Mouse (Mus musculus) forebrain, embryonic 14.5 days (tissue): ENCODE data around the gene Osbp2. TPM values are rescaled to one million over a fixed set of nuclear protein-coding genes. Genes with fewer than 3 reads are reported as not detected.
"Not testable (repeated sequence)": the region's sequence is repeated elsewhere in the genome, so short reads cannot be mapped to it uniquely, and the experiment has no call there.

Experiments
- ATAC-seq: fragments of 200-750 bp; cut with Nextera tagmentation; 2 replicates; pipeline ENCODE4 v1.8.0; 2017; ENCODE audit warnings: mild to moderate bottlenecking, moderate library complexity
- DNase-seq: peaks from one replicate; pipeline ENCODE4 v3.0.0-alpha.2; 2015; ENCODE audit warnings: low spot score
- H3K27ac ChIP-seq: fragments of 300-500 bp; sonication (generic); 2 replicates; pipeline ENCODE4 v1.5.1; 2014; ENCODE audit warnings: low read depth, mild to moderate bottlenecking, control low read depth, low read length, moderate library complexity
- H3K27me3 ChIP-seq: fragments of 300-500 bp; sonication (generic); replicated peaks from 2 replicates; pipeline ENCODE4 v1.6.1; 2014; ENCODE audit warnings: low read length, control low read depth, mixed read lengths; ENCODE audit not compliant: control insufficient read depth, insufficient read depth
- H3K36me3 ChIP-seq: fragments of 300-500 bp; sonication (generic); 2 replicates; pipeline ENCODE4 v1.6.1; 2014; ENCODE audit warnings: low read length, control low read depth; ENCODE audit not compliant: control insufficient read depth, insufficient read depth
- H3K4me1 ChIP-seq: fragments of 300-500 bp; sonication (generic); 2 replicates; pipeline ENCODE4 v1.6.1; 2014; ENCODE audit warnings: antibody characterized with exemption, low read length, control low read depth; ENCODE audit not compliant: control insufficient read depth, insufficient read depth
- H3K4me2 ChIP-seq: fragments of 300-500 bp; sonication (generic); 2 replicates; pipeline ENCODE4 v1.6.1; 2014; ENCODE audit warnings: mild to moderate bottlenecking, control low read depth, low read length
- H3K4me3 ChIP-seq: fragments of 300-500 bp; sonication (generic); 2 replicates; pipeline ENCODE4 v1.5.1; 2014; ENCODE audit warnings: low read depth, low read length, control low read depth
- H3K9ac ChIP-seq: fragments of 300-500 bp; sonication (generic); 2 replicates; pipeline ENCODE4 v1.6.1; 2014; ENCODE audit warnings: mild to moderate bottlenecking, low read length, control low read depth, moderate library complexity
- H3K9me3 ChIP-seq: fragments of 300-500 bp; sonication (generic); replicated peaks from 2 replicates; pipeline ENCODE4 v1.6.1; 2016; ENCODE audit warnings: low read length, control low read depth, mixed read lengths; ENCODE audit not compliant: control insufficient read depth
- WGBS: fragments of 180-500 bp; shearing (Covaris S2); extraction: QIAGEN DNeasy Blood & Tissue Kit; methylation state at CpG from one replicate; pipeline ENCODE4 v1.1.7; 2014; 5-methylcytosine and 5-hydroxymethylcytosine counted together
- polyA plus RNA-seq: library from polyadenylated mRNA; unstranded; fragments of >200 nt; fragmentation: Nextera tagmentation; extraction: Ambion mirVana; gene quantifications from 2 replicates; pipeline ENCODE4 v1.2.1, GENCODE M21; 2014

Osbp2 gene
- polyA plus RNA-seq, result 7.4 and 11.1 TPM in 2 replicates

DNA sequence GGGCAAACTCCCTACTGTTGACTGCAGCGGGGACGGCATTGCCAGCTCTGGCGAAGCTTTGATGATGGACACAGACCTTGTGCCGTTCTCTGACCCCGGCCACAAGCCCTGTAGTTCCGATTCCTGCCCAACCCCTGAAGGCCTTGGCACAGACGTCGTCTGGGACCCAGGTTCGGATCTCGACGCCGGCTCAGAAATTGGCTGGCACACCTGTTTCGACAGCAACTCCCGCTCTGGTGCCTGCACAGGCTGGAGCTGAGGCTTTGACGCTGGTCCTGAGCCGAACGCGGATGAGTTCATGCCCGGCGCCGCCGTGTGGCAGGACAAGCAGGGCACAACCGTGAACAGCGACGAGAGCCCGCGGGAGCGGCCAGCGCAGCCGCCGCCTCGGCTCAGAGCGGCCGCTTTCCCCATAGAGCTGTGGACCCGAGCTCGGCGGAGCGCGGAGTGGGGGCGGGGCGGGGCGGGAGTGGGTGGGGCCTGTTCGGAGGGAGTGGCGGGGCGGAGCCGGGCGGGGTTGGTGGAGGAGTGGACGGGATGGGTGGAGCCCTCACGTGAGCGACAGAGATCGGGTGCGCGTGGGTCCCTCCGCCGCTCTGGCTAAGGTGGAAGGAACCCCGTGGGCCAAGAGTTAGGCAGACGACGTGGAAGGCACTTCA, at the start of gene Osbp2:
TSS of gene Osbp2 (minus strand) at position 450 of the 659 bp plus-strand sequence.
- DNase-seq, result peak; percentile 79
- Histone ChIP-seq H3K27me3 (0 out of 2 replicates have a peak, but pooled peaks cover 3% of the 10 kb centered on the region), H3K27ac (no peak within 1 kb of the TSS), H3K9ac (peak within 1 kb of the TSS; percentile 64), H3K9me3 (no peaks in the 10 kb centered on the region), H3K4me2 (peak within 1 kb of the TSS; percentile 72), H3K4me3 (peak within 1 kb of the TSS; percentile 43), H3K4me1 (peaks cover 7% of the 10 kb centered on the region), H3K36me3 (no peaks in the 10 kb centered on the region)
- 4% methylated on average over 57 of the region's 58 CpGs for WGBS
- peak; percentile 96 for ATAC-seq

DNA sequence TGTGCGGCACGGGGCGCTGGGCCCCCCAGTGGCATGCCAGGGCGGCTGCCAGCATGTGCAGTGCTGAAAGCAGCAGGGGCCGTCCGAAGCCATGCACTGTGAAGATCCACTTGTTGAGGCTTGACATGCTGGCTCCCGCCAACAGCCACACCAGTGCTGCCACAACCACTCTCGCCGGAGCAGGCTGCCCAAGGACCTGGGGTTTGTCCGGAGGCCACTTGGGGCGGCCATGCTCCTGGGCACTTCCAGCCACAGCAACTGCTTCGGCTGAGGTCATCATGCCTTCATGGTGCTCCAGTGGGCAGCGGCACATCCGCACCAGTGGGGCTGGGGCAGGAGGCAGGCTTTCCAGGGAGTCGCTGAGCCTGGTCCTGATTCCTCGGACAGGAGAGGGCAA, 49.2 kb upstream of the Osbp2 start:
- H3K4me2 ChIP-seq, result peak overlapping the region; percentile 96
- H3K4me3 ChIP-seq, result peak overlapping the region; percentile 59
- H3K36me3 ChIP-seq, result no peaks in the 10 kb centered on the region
- H3K9me3 ChIP-seq, result no peaks in the 10 kb centered on the region
- no peaks in the 10 kb centered on the region for H3K27me3 ChIP-seq
- H3K27ac ChIP-seq, result no peak overlapping the region
- peaks cover 15% of the 10 kb centered on the region for H3K4me1 ChIP-seq
- H3K9ac ChIP-seq, result peak overlapping the region; percentile 73
- WGBS, result 4% methylated on average over 16 of the region's 16 CpGs
- peak; percentile 38 for DNase-seq
- 0 out of 2 replicates have a peak, but pooled peaks have one; percentile 11 for ATAC-seq

DNA sequence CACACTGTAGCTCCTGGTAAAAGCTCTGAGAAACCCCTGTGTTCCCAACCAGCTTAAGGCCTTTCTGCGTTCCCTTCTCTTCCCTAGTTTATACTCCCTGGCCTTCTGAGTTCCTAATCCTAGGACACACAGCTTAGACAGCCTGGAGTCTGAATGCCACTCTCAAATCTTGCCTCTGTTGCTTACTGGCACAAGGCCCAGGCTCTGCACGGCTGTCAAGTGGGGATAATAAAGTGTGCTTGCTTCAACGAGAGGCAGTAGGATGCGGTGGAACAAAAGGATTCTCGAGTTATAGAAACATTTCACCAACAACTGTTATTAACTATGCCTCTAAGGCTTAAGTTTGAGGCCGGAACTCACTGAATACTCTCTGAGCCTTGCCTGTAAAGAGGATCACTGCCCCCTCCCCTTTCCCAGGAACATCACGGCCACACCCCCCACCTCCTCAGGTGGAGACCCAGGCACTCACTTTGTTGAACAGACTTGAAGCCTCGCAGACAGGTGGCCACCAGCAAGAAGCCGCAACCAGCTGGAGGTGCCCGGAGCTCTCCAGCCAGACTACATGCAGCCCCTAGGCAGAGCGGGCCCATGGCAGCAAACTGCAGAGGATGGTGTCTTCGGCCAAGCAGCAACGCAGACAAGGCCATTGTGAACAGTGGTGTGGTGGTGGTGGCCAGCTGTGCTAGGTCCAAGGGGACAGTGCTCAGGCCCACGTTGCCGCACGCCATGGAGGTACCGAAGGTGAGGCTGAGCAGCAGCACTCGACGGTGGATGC, 48.6 kb upstream of the Osbp2 start:
- H3K36me3 ChIP-seq, result 0 out of 2 replicates have a peak, but pooled peaks cover under 1% of the 10 kb centered on the region
- peaks cover 15% of the 10 kb centered on the region for H3K4me1 ChIP-seq
- no peak overlapping the region for H3K27ac ChIP-seq
- DNase-seq, result peak; percentile 79
- ATAC-seq, result no peak
- peak overlapping the region; percentile 73 for H3K9ac ChIP-seq
- H3K27me3 ChIP-seq, result no peaks in the 10 kb centered on the region
- no peaks in the 10 kb centered on the region for H3K9me3 ChIP-seq
- peak overlapping the region; percentile 96 for H3K4me2 ChIP-seq
- peak overlapping the region; percentile 59 for H3K4me3 ChIP-seq
- 10% methylated on average over 19 of the region's 19 CpGs for WGBS

DNA sequence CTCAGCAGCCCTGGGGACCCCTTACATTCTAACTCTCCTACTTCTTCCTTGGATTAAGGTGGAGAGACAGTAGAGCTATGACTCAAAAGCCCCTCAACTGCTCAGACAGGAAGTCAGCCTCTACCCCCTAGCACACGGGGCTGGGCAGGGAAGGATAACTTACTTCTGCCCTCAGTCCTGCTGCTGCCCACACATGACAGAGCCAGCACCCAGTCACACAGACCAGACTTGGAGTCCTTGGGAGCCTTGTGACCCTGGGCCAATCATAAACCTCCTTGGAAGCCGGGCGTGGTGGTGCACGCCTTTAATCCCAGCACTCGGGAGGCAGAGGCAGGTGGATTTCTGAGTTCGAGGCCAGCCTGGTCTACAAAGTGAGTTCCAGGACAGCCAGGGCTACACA, 47.7 kb upstream of the Osbp2 start:
- H3K4me3 ChIP-seq, DNase-seq, H3K36me3 ChIP-seq, H3K27me3 ChIP-seq, ATAC-seq, H3K27ac ChIP-seq, H3K9me3 ChIP-seq, H3K9ac ChIP-seq: not testable (repeated sequence)
- 92% methylated on average over 6 of the region's 6 CpGs for WGBS
- H3K4me2 ChIP-seq, result peak overlapping the region; percentile 96
- H3K4me1 ChIP-seq, result peaks cover 15% of the 10 kb centered on the region

DNA sequence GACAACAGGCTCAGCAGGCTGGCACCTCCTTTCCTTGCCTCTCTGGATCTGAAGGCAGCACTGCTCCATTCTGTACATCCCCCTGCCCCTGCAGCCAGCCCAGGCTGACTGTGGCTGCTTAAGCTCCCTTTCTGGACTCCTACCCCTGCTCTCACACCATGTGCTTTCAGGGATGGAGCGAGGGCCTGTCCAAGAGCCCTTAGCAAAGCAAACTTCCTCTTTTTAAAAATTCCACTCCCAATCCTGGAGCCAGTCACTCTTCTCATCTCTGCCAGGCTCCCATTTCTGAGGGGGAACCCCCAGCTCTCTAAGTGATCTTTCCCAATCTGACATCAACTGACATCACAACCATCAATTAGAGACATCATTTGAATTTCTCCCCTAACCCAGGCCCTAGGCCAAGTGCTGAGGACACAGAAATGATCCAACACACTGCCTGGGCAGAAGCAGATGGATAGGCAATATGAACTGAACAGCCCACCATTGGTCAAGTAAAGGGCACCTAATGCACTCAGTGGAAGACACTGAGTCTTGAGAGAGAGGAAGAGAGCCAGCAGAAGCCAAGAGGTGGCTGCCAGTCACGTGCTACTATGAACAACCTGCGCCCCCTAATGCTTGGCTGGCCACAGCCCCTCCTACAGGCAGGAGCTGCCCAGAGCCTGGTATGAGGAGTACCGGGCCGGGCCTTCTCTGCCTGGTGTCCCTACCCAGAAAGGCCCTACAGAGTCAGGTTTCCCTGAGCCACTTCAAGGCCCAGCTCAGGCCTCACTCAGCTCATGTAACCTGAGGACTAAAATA, 47.0 kb upstream of the Osbp2 start:
- H3K9ac ChIP-seq, result peak overlapping the region; percentile 41; the same call in 1 of the 2 replicates

DNA sequence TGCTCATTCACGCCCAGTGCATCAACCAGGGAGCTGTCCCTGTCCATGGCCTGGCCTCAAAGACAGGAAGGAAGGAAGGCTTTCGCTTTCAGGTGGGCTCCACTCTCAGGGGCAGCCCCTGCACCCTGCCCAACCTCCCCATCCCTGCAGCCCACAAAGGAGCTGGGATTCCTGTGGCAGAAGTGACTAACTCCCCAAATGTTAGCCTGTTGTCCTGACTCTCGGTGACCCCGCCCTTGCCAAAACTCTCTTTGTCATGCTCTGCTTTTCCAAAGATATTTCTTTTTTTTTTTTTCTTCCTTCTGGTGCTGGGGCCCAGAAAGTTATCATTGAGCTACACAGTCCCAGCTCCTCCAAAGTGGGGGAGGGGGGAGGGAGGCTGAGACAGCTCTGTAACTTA, 45.5 kb upstream of the Osbp2 start:
- Histone ChIP-seq H3K36me3 (0 out of 2 replicates have a peak, but pooled peaks cover 6% of the 10 kb centered on the region), H3K27ac (no peak overlapping the region), H3K4me3 (no peak overlapping the region), H3K4me1 (peaks cover 15% of the 10 kb centered on the region), H3K4me2 (no peak overlapping the region), H3K9me3 (no peaks in the 10 kb centered on the region), H3K27me3 (no peaks in the 10 kb centered on the region), H3K9ac (no peak overlapping the region)
- 91% methylated on average over 4 of the region's 4 CpGs for WGBS
- DNase-seq (no peak), ATAC-seq (no peak)

More for the DNA sequence above, 47.0 kb upstream of the Osbp2 start:
- H3K4me2 ChIP-seq, result peak overlapping the region; percentile 96
- no peaks in the 10 kb centered on the region for H3K27me3 ChIP-seq
- no peak for ATAC-seq
- DNase-seq, result no peak
- 51% methylated on average over 5 of the region's 5 CpGs for WGBS
- H3K27ac ChIP-seq, result no peak overlapping the region
- no peaks in the 10 kb centered on the region for H3K9me3 ChIP-seq
- peaks cover 15% of the 10 kb centered on the region for H3K4me1 ChIP-seq
- H3K36me3 ChIP-seq, result 0 out of 2 replicates have a peak, but pooled peaks cover 5% of the 10 kb centered on the region
- H3K4me3 ChIP-seq, result no peak overlapping the region

DNA sequence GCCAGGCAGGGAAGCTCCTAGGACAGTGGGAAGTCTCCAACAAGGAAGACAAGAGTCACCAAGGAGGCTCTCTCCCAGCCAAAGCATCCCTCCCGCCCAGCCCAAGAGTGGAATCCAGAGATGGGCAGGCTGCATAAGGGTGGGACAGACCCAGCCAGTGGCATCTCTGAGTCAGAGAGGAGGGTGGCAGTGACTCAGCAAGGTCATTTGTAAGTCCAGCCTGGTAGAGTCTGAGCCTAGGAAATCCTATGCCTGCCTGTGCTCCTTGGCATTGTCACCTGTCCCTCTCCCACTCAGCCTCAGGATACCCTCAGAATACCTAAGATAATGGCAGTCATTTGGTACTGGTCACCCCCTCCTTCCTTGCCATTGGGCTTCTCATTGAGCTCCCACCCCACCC, 41.7 kb upstream of the Osbp2 start:
- Histone ChIP-seq H3K4me2 (no peak overlapping the region), H3K9ac (no peak overlapping the region), H3K9me3 (no peaks in the 10 kb centered on the region), H3K4me3 (no peak overlapping the region), H3K4me1 (no peaks in the 10 kb centered on the region), H3K27ac (no peak overlapping the region), H3K27me3 (no peaks in the 10 kb centered on the region), H3K36me3 (peaks cover 7% of the 10 kb centered on the region; the same call in 1 of the 2 replicates)
- WGBS, result 94% methylated on average over 1 of the region's 1 CpGs
- ATAC-seq (no peak), DNase-seq (no peak)

DNA sequence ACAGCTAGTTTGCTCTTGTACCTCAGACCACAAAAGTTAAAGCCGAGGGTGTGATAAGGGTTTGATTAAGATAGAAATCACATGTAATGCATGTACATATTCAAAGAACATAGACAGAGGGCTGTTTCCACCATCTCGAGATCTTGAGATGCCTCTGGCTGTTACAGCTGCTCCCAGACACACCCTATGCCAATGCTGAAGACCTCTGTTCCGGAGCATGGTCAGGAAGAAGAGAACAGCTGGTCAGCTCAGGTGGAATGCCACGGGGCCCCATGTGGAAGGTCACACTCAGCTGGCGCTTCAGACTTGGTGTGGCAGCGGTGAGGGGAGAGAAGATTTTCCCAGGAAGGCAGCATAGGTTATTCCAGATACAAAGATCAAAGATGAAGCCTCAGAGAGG, 41.0 kb upstream of the Osbp2 start:
- ATAC-seq (no peak), DNase-seq (no peak)
- 89% methylated on average over 6 of the region's 6 CpGs for WGBS
- Histone ChIP-seq H3K9me3 (no peaks in the 10 kb centered on the region), H3K4me2 (no peak overlapping the region), H3K4me1 (no peaks in the 10 kb centered on the region), H3K27ac (no peak overlapping the region), H3K36me3 (peaks cover 7% of the 10 kb centered on the region; the same call in 1 of the 2 replicates), H3K27me3 (no peaks in the 10 kb centered on the region), H3K4me3 (no peak overlapping the region), H3K9ac (no peak overlapping the region)
